Mouse (Mus musculus): ENCODE measurements at regions not wholly inside any gene's neighbourhood (a gene's known extent, or its start where the extent isn't known, plus 50 kb on each side); places are given as distances from the start of the nearest gene placed in this dataset.

GRCm38 (mm10) chr9:90683319-90683718 is 412.7 kb upstream of the Tbc1d2b start:
- no peaks in the 10 kb centered on the region for H3K79me2 ChIP-seq (ENCODE audit: control insufficient read depth, insufficient read depth)
- no peaks in the 10 kb centered on the region for H3K36me3 ChIP-seq (ENCODE audit: control insufficient read depth, insufficient read depth)
- H3ac ChIP-seq (ENCODE audit: control insufficient read depth, insufficient read length): no peak overlapping the region
- TF ChIP-seq CEBPB (IDR thresholded peaks at IDR 0.05; ENCODE audit: insufficient read depth, poor library complexity, severe bottlenecking) (no peak), MYOG (IDR thresholded peaks at IDR 0.05; ENCODE audit: control insufficient read depth in 1 of 3, insufficient read depth in 1 of 3, insufficient read length in 2 of 3, low read depth in 2 of 3) (no peak), E2F4 (IDR thresholded peaks at IDR 0.05; ENCODE audit: insufficient read depth) (no peak), MYOD1 (IDR thresholded peaks at IDR 0.05; ENCODE audit: control insufficient read depth in 1 of 3, insufficient read length in 2 of 3, low read depth in 2 of 3) (no peak), TCF12 (IDR thresholded peaks at IDR 0.05; ENCODE audit: insufficient read depth, poor library complexity, severe bottlenecking) (no peak), POLR2AphosphoS2 (IDR thresholded peaks at IDR 0.05; ENCODE audit: insufficient read length, low read depth) (no peak), SRF (IDR thresholded peaks at IDR 0.05; ENCODE audit: control insufficient read depth, insufficient read length, low read depth) (no peak), REST (IDR thresholded peaks at IDR 0.05; ENCODE audit: insufficient read depth, insufficient read length) (no peak), POLR2A (IDR thresholded peaks at IDR 0.05; ENCODE audit: insufficient read length, low read depth) (no peak), MAX (IDR thresholded peaks at IDR 0.05; ENCODE audit: low read depth) (no peak), TCF3 (IDR thresholded peaks at IDR 0.05; ENCODE audit: insufficient read length, low read depth) (no peak), USF1 (IDR thresholded peaks at IDR 0.05; ENCODE audit: low read depth) (no peak)
- no peak overlapping the region for H3K4me2 ChIP-seq (ENCODE audit: low read depth)
- H3K27me3 ChIP-seq (ENCODE audit: control insufficient read depth, insufficient read depth, insufficient read length): no peaks in the 10 kb centered on the region
- H3K4me3 ChIP-seq: no peak overlapping the region

- TF ChIP-seq MYOD1 (IDR thresholded peaks at IDR 0.05; ENCODE audit: control insufficient read depth in 1 of 3, insufficient read length in 2 of 3, low read depth in 2 of 3) (no peak), MYOG (IDR thresholded peaks at IDR 0.05; ENCODE audit: control insufficient read depth in 1 of 3, insufficient read depth in 1 of 3, insufficient read length in 2 of 3, low read depth in 2 of 3) (no peak)
- H3K4me3 ChIP-seq: no peak overlapping the region
Measured at GRCm38 (mm10) chr9:90690066-90690465, 419.5 kb upstream of the Tbc1d2b start.

GRCm38 (mm10) chr9:90691137-90691536 is 420.5 kb upstream of the Tbc1d2b start:
- no peak overlapping the region for H3K4me3 ChIP-seq
- H3K27me3 ChIP-seq (ENCODE audit: control insufficient read depth, insufficient read depth, insufficient read length): no peaks in the 10 kb centered on the region
- H3K36me3 ChIP-seq (ENCODE audit: control insufficient read depth, insufficient read depth): no peaks in the 10 kb centered on the region
- H3ac ChIP-seq (ENCODE audit: control insufficient read depth, insufficient read length): no peak overlapping the region
- no peaks in the 10 kb centered on the region for H3K79me2 ChIP-seq (ENCODE audit: control insufficient read depth, insufficient read depth)
- TF ChIP-seq CEBPB (IDR thresholded peaks at IDR 0.05; ENCODE audit: insufficient read depth, poor library complexity, severe bottlenecking) (no peak), MAX (IDR thresholded peaks at IDR 0.05; ENCODE audit: low read depth) (no peak), REST (IDR thresholded peaks at IDR 0.05; ENCODE audit: insufficient read depth, insufficient read length) (no peak), USF1 (IDR thresholded peaks at IDR 0.05; ENCODE audit: low read depth) (no peak), MYOD1 (IDR thresholded peaks at IDR 0.05; ENCODE audit: control insufficient read depth in 1 of 3, insufficient read length in 2 of 3, low read depth in 2 of 3) (no peak)
- no peak overlapping the region for H3K4me2 ChIP-seq (ENCODE audit: low read depth)

More at GRCm38 (mm10) chr9:90690066-90690465, 419.5 kb upstream of the Tbc1d2b start:
- H3K4me2 ChIP-seq (ENCODE audit: low read depth): no peak overlapping the region
- H3K36me3 ChIP-seq (ENCODE audit: control insufficient read depth, insufficient read depth): no peaks in the 10 kb centered on the region
- no peak overlapping the region for H3ac ChIP-seq (ENCODE audit: control insufficient read depth, insufficient read length)
- no peaks in the 10 kb centered on the region for H3K79me2 ChIP-seq (ENCODE audit: control insufficient read depth, insufficient read depth)
- no peaks in the 10 kb centered on the region for H3K27me3 ChIP-seq (ENCODE audit: control insufficient read depth, insufficient read depth, insufficient read length)

- Histone ChIP-seq H3K4me3 (no peak overlapping the region), H3K4me2 (ENCODE audit: low read depth) (no peak overlapping the region), H3K79me2 (ENCODE audit: control insufficient read depth, insufficient read depth) (no peaks in the 10 kb centered on the region), H3K36me3 (ENCODE audit: control insufficient read depth, insufficient read depth) (no peaks in the 10 kb centered on the region), H3K27me3 (ENCODE audit: control insufficient read depth, insufficient read depth, insufficient read length) (no peaks in the 10 kb centered on the region), H3ac (ENCODE audit: control insufficient read depth, insufficient read length) (no peak overlapping the region)
- TF ChIP-seq SRF (IDR thresholded peaks at IDR 0.05; ENCODE audit: control insufficient read depth, insufficient read length, low read depth): no peak
- no peak for TF ChIP-seq USF1 (IDR thresholded peaks at IDR 0.05; ENCODE audit: low read depth)
- no peak for TF ChIP-seq TCF3 (IDR thresholded peaks at IDR 0.05; ENCODE audit: insufficient read length, low read depth)
- TF ChIP-seq MYOD1 (IDR thresholded peaks at IDR 0.05; ENCODE audit: control insufficient read depth in 1 of 3, insufficient read length in 2 of 3, low read depth in 2 of 3): no peak
- TF ChIP-seq POLR2AphosphoS2 (IDR thresholded peaks at IDR 0.05; ENCODE audit: insufficient read length, low read depth): no peak
- no peak for TF ChIP-seq TCF12 (IDR thresholded peaks at IDR 0.05; ENCODE audit: insufficient read depth, poor library complexity, severe bottlenecking)
Measured at GRCm38 (mm10) chr9:90691676-90692661, 421.4 kb upstream of the Tbc1d2b start.

GRCm38 (mm10) chr9:90693031-90693671 is 422.5 kb upstream of the Tbc1d2b start:
- Histone ChIP-seq H3K27me3 (ENCODE audit: control insufficient read depth, insufficient read depth, insufficient read length) (no peaks in the 10 kb centered on the region), H3K4me2 (ENCODE audit: low read depth) (no peak overlapping the region), H3ac (ENCODE audit: control insufficient read depth, insufficient read length) (no peak overlapping the region), H3K79me2 (ENCODE audit: control insufficient read depth, insufficient read depth) (no peaks in the 10 kb centered on the region), H3K36me3 (ENCODE audit: control insufficient read depth, insufficient read depth) (no peaks in the 10 kb centered on the region), H3K4me3 (no peak overlapping the region)
- TF ChIP-seq USF1 (IDR thresholded peaks at IDR 0.05; ENCODE audit: low read depth) (no peak), MYOG (IDR thresholded peaks at IDR 0.05; ENCODE audit: control insufficient read depth in 1 of 3, insufficient read depth in 1 of 3, insufficient read length in 2 of 3, low read depth in 2 of 3) (no peak), MAX (IDR thresholded peaks at IDR 0.05; ENCODE audit: low read depth) (no peak), POLR2AphosphoS2 (IDR thresholded peaks at IDR 0.05; ENCODE audit: insufficient read length, low read depth) (no peak), TCF12 (IDR thresholded peaks at IDR 0.05; ENCODE audit: insufficient read depth, poor library complexity, severe bottlenecking) (no peak), CEBPB (IDR thresholded peaks at IDR 0.05; ENCODE audit: insufficient read depth, poor library complexity, severe bottlenecking) (no peak), MYOD1 (IDR thresholded peaks at IDR 0.05; ENCODE audit: control insufficient read depth in 1 of 3, insufficient read length in 2 of 3, low read depth in 2 of 3) (no peak), REST (IDR thresholded peaks at IDR 0.05; ENCODE audit: insufficient read depth, insufficient read length) (no peak), SRF (IDR thresholded peaks at IDR 0.05; ENCODE audit: control insufficient read depth, insufficient read length, low read depth) (no peak), E2F4 (IDR thresholded peaks at IDR 0.05; ENCODE audit: insufficient read depth) (no peak), TCF3 (IDR thresholded peaks at IDR 0.05; ENCODE audit: insufficient read length, low read depth) (no peak), POLR2A (IDR thresholded peaks at IDR 0.05; ENCODE audit: insufficient read length, low read depth) (no peak)
